Mouse (Mus musculus) heart, embryonic 16.5 days (tissue): ENCODE results near the gene Rin3. TPM values are rescaled to one million over a fixed set of nuclear protein-coding genes. Genes with fewer than 3 reads are reported as not detected.

Experiments
- ATAC-seq: fragments of 200-750 bp; cut with Nextera tagmentation; replicated peaks from 2 replicates; pipeline ENCODE4 v1.8.0; 2017; ENCODE audit warnings: moderate number of reproducible peaks; ENCODE audit not compliant: insufficient read depth, low FRiP score; ENCODE audit errors: extremely low read depth
- H3K27ac ChIP-seq: fragments of 300-500 bp; sonication (generic); 2 replicates; pipeline ENCODE4 v1.5.1; 2014; ENCODE audit warnings: mild to moderate bottlenecking, low read length, control low read depth, moderate library complexity
- H3K27me3 ChIP-seq: fragments of 300-500 bp; sonication (generic); 2 replicates; pipeline ENCODE4 v1.6.1; 2014; ENCODE audit warnings: low read length, mixed read lengths; ENCODE audit not compliant: control insufficient read depth, insufficient read depth
- H3K36me3 ChIP-seq: fragments of 300-500 bp; sonication (generic); 2 replicates; pipeline ENCODE4 v1.6.1; 2014; ENCODE audit not compliant: control insufficient read depth, insufficient read depth
- H3K4me1 ChIP-seq: fragments of 300-500 bp; sonication (generic); 2 replicates; pipeline ENCODE4 v1.6.1; 2014; ENCODE audit warnings: low read length, mixed read lengths; ENCODE audit not compliant: control insufficient read depth, insufficient read depth
- H3K4me2 ChIP-seq: fragments of 300-500 bp; sonication (generic); 2 replicates; pipeline ENCODE4 v1.6.1; 2014; ENCODE audit warnings: low read depth, mild to moderate bottlenecking, control low read depth, low read length
- H3K4me3 ChIP-seq: fragments of 300-500 bp; sonication (generic); 2 replicates; pipeline ENCODE4 v1.5.1; 2014; ENCODE audit warnings: mild to moderate bottlenecking, control low read depth, low read length
- H3K9ac ChIP-seq: fragments of 300-500 bp; sonication (generic); 2 replicates; pipeline ENCODE4 v1.6.1; 2014; ENCODE audit warnings: low read length, control low read depth
- H3K9me3 ChIP-seq: fragments of 300-500 bp; sonication (generic); replicated peaks from 2 replicates; pipeline ENCODE4 v1.6.1; 2016; ENCODE audit warnings: low read length; ENCODE audit not compliant: control insufficient read depth
- WGBS: fragments of 180-500 bp; shearing (Covaris S2); extraction: QIAGEN DNeasy Blood & Tissue Kit; methylation state at CpG from one replicate; pipeline ENCODE4 v1.1.7; 2014; 5-methylcytosine and 5-hydroxymethylcytosine counted together
- polyA plus RNA-seq: library from polyadenylated mRNA; unstranded; fragments of >200 nt; fragmentation: Nextera tagmentation; extraction: Ambion mirVana; gene quantifications from 2 replicates; pipeline ENCODE4 v1.2.1, GENCODE M21; 2015

The Rin3 gene
- 9.5 and 9.7 TPM in 2 replicates for polyA plus RNA-seq

GRCm38 (mm10) chr12:102282763-102283482 is at the start of gene Rin3:
Rin3 (plus strand) TSS chr12:102283048.
- Histone ChIP-seq H3K9ac (peak within 1 kb of the TSS; percentile 91), H3K4me3 (peak within 1 kb of the TSS; percentile 76), H3K27me3 (no peaks in the 10 kb centered on the region), H3K36me3 (no peaks in the 10 kb centered on the region), H3K9me3 (peaks cover 8% of the 10 kb centered on the region), H3K4me1 (peaks cover 42% of the 10 kb centered on the region), H3K27ac (peak within 1 kb of the TSS; percentile 87), H3K4me2 (peak within 1 kb of the TSS; percentile 95)
- ATAC-seq: peak; percentile 52
- WGBS: under 1% methylated on average over 66 of the region's 75 CpGs

- no peak for ATAC-seq
- no peak overlapping the region for H3K27ac ChIP-seq
- H3K9me3 ChIP-seq: no peaks in the 10 kb centered on the region
- 82% methylated on average over 3 of the region's 3 CpGs for WGBS
- no peak overlapping the region for H3K4me2 ChIP-seq
- no peak overlapping the region for H3K4me3 ChIP-seq
- H3K27me3 ChIP-seq: no peaks in the 10 kb centered on the region
- no peaks in the 10 kb centered on the region for H3K36me3 ChIP-seq
- H3K4me1 ChIP-seq: no peaks in the 10 kb centered on the region
- H3K9ac ChIP-seq: no peak overlapping the region
Observed at GRCm38 (mm10) chr12:102235551-102235950, 47.3 kb upstream of the Rin3 start.

- no peak overlapping the region for H3K4me2 ChIP-seq
- no peak overlapping the region for H3K27ac ChIP-seq
- WGBS: 83% methylated on average over 6 of the region's 6 CpGs
Observed at GRCm38 (mm10) chr12:102236317-102236716, 46.5 kb upstream of the Rin3 start.

GRCm38 (mm10) chr12:102242076-102242722 is 40.6 kb upstream of the Rin3 start:
- ATAC-seq: peak; percentile 74
- Histone ChIP-seq H3K4me1 (no peaks in the 10 kb centered on the region), H3K4me2 (no peak overlapping the region), H3K4me3 (no peak overlapping the region), H3K36me3 (no peaks in the 10 kb centered on the region), H3K27me3 (no peaks in the 10 kb centered on the region), H3K9ac (no peak overlapping the region), H3K27ac (no peak overlapping the region), H3K9me3 (no peaks in the 10 kb centered on the region)
- WGBS: 55% methylated on average over 6 of the region's 6 CpGs

More at GRCm38 (mm10) chr12:102236317-102236716, 46.5 kb upstream of the Rin3 start:
- H3K9ac ChIP-seq: no peak overlapping the region
- H3K27me3 ChIP-seq: no peaks in the 10 kb centered on the region
- no peaks in the 10 kb centered on the region for H3K9me3 ChIP-seq
- H3K4me3 ChIP-seq: no peak overlapping the region
- no peak for ATAC-seq
- no peaks in the 10 kb centered on the region for H3K4me1 ChIP-seq
- H3K36me3 ChIP-seq: no peaks in the 10 kb centered on the region

- WGBS: 27% methylated on average over 1 of the region's 1 CpGs
- H3K4me1 ChIP-seq: no peaks in the 10 kb centered on the region
- no peak overlapping the region for H3K4me2 ChIP-seq
- H3K9ac ChIP-seq: no peak overlapping the region
- H3K36me3 ChIP-seq: no peaks in the 10 kb centered on the region
- H3K9me3 ChIP-seq: no peaks in the 10 kb centered on the region
- no peak overlapping the region for H3K27ac ChIP-seq
- no peaks in the 10 kb centered on the region for H3K27me3 ChIP-seq
- H3K4me3 ChIP-seq: no peak overlapping the region
- ATAC-seq: no peak
Observed at GRCm38 (mm10) chr12:102243915-102244314, 38.9 kb upstream of the Rin3 start.

GRCm38 (mm10) chr12:102246226-102246625 is 36.6 kb upstream of the Rin3 start:
- no peak for ATAC-seq
- H3K27ac ChIP-seq: no peak overlapping the region
- 94% methylated on average over 5 of the region's 5 CpGs for WGBS
- H3K9me3 ChIP-seq: no peaks in the 10 kb centered on the region
- no peak overlapping the region for H3K4me3 ChIP-seq
- H3K4me1 ChIP-seq: 0 out of 2 replicates have a peak, but pooled peaks cover 2% of the 10 kb centered on the region
- H3K4me2 ChIP-seq: no peak overlapping the region
- no peak overlapping the region for H3K9ac ChIP-seq
- no peaks in the 10 kb centered on the region for H3K27me3 ChIP-seq
- H3K36me3 ChIP-seq: no peaks in the 10 kb centered on the region

- no peak for ATAC-seq
- 87% methylated on average over 6 of the region's 6 CpGs for WGBS
Observed at GRCm38 (mm10) chr12:102248104-102248503, 34.7 kb upstream of the Rin3 start.

GRCm38 (mm10) chr12:102250316-102250715 is 32.5 kb upstream of the Rin3 start:
- Histone ChIP-seq H3K4me1 (0 out of 2 replicates have a peak, but pooled peaks cover 2% of the 10 kb centered on the region), H3K4me2 (no peak overlapping the region), H3K27me3 (no peaks in the 10 kb centered on the region), H3K4me3 (no peak overlapping the region), H3K36me3 (no peaks in the 10 kb centered on the region), H3K9ac (no peak overlapping the region), H3K27ac (no peak overlapping the region), H3K9me3 (no peaks in the 10 kb centered on the region)
- WGBS: 84% methylated on average over 4 of the region's 4 CpGs
- ATAC-seq: no peak

More at GRCm38 (mm10) chr12:102248104-102248503, 34.7 kb upstream of the Rin3 start:
- no peaks in the 10 kb centered on the region for H3K36me3 ChIP-seq
- no peak overlapping the region for H3K27ac ChIP-seq
- H3K4me3 ChIP-seq: no peak overlapping the region
- H3K9me3 ChIP-seq: no peaks in the 10 kb centered on the region
- H3K27me3 ChIP-seq: no peaks in the 10 kb centered on the region
- H3K9ac ChIP-seq: no peak overlapping the region
- 0 out of 2 replicates have a peak, but pooled peaks cover 2% of the 10 kb centered on the region for H3K4me1 ChIP-seq
- no peak overlapping the region for H3K4me2 ChIP-seq

- Histone ChIP-seq H3K4me3 (no peak overlapping the region), H3K27me3 (no peaks in the 10 kb centered on the region), H3K9me3 (no peaks in the 10 kb centered on the region), H3K9ac (no peak overlapping the region), H3K36me3 (no peaks in the 10 kb centered on the region), H3K4me2 (no peak overlapping the region), H3K4me1 (0 out of 2 replicates have a peak, but pooled peaks cover 2% of the 10 kb centered on the region), H3K27ac (no peak overlapping the region)
- WGBS: 76% methylated on average over 3 of the region's 3 CpGs
- no peak for ATAC-seq
Observed at GRCm38 (mm10) chr12:102251070-102251469, 31.8 kb upstream of the Rin3 start.
